Mouse (Mus musculus) liver, adult 2 months (tissue): ENCODE results near the gene Mchr1. TPM values are rescaled to one million over a fixed set of nuclear protein-coding genes. Genes with fewer than 3 reads are reported as not detected.
"Not testable (repeated sequence)": the region's sequence is repeated elsewhere in the genome, so short reads cannot be mapped to it uniquely, and the experiment has no call there.

Experiments used
- DNase-seq: peaks from one replicate; pipeline ENCODE4 v3.0.0-alpha.2; 2011; ENCODE audit warnings: low read depth, low spot score; ENCODE audit errors: extremely low read depth
- H3K27ac ChIP-seq: fragments of 200-500 bp; replicated peaks from 2 replicates; pipeline ENCODE4 v1.5.1; 2012; ENCODE audit warnings: low read depth, mild to moderate bottlenecking, control low read depth, inconsistent platforms, low read length; ENCODE audit not compliant: insufficient read depth
- H3K27me3 ChIP-seq: fragments of 200-500 bp; 2 replicates; pipeline ENCODE4 v1.6.1; 2012; ENCODE audit warnings: mild to moderate bottlenecking, moderate library complexity, low read length, inconsistent platforms; ENCODE audit not compliant: control insufficient read depth, insufficient read depth
- H3K36me3 ChIP-seq: fragments of 200-500 bp; 2 replicates; pipeline ENCODE4 v1.6.1; 2012; ENCODE audit warnings: low read length, inconsistent platforms; ENCODE audit not compliant: control insufficient read depth, insufficient read depth
- H3K4me1 ChIP-seq: fragments of 200-500 bp; 2 replicates; pipeline ENCODE4 v1.6.1; 2011; ENCODE audit warnings: low read length; ENCODE audit not compliant: control insufficient read depth, insufficient read depth
- H3K4me3 ChIP-seq: fragments of 200-500 bp; 2 replicates; pipeline ENCODE4 v1.5.1; 2011; ENCODE audit warnings: low read depth, mild to moderate bottlenecking, control low read depth, low read length, moderate library complexity; ENCODE audit not compliant: insufficient read depth
- H3K79me2 ChIP-seq: fragments of 200-500 bp; 2 replicates; pipeline ENCODE4 v1.6.1; 2012; ENCODE audit warnings: inconsistent platforms, mild to moderate bottlenecking, low read length, moderate library complexity; ENCODE audit not compliant: control insufficient read depth, insufficient read depth
- H3K9ac ChIP-seq: fragments of 200-500 bp; 2 replicates; pipeline ENCODE4 v1.6.1; 2012; ENCODE audit warnings: low read depth, mild to moderate bottlenecking, control low read depth, inconsistent platforms, low read length
- CTCF ChIP-seq: fragments of 200-500 bp; IDR thresholded peaks from 2 replicates; pipeline ENCODE4 v1.5.1; 2011; ENCODE audit warnings: low read depth, low read length, control low read depth
- POLR2A ChIP-seq: fragments of 200-500 bp; IDR thresholded peaks from 2 replicates; pipeline ENCODE4 v1.6.1; 2011; ENCODE audit warnings: low read length, control low read depth; ENCODE audit not compliant: insufficient read depth; ENCODE audit errors: extremely low read depth
- WGBS: fragments of 180-500 bp; shearing (Covaris S2); methylation state at CpG from one replicate; pipeline ENCODE4 v1.1.7; 2018; 5-methylcytosine and 5-hydroxymethylcytosine counted together
- polyA plus RNA-seq: library from polyadenylated mRNA; depleted of rRNA; stranded (reverse); fragments of >200 nt; gene quantifications from 2 replicates; pipeline ENCODE4 v1.2.3, GENCODE M21; 2012
- total RNA-seq: library from RNA; depleted of rRNA; stranded (reverse); fragments of >200 nt; gene quantifications from 2 replicates; pipeline ENCODE4 v1.2.3, GENCODE M21; 2014

Gene Mchr1
- total and polyA plus RNA-seq, 2 experiments: not detected

DNA sequence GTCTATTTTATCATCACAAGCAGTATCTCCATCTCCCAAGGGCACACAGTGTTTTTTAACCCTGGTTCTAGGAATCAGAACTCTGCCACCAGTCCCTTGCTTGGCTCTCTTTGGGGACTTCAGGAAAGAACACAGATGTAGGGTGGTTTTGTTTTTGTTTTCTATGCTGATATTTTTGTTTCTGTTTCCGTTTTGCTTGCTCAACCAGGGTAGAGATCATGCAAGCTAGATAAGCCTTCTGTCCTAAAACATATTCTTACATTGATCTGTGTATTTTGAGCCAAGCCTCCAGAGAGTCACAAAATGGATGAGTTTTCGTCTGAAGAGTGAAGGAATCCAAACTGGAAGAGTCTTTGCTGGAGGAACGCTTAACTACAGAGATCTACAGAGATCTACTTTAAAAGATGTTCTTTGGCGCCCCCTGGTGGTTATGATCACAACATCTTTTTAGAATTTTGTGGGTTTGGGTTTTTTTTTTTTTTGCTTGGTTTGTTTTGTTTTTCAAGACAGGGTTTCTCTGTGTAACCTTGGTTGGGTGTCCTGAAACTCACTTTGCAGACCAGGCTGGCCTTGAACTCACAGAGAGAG is 35.8 kb upstream of the Mchr1 start:
- Histone ChIP-seq H3K9ac (no peak overlapping the region), H3K36me3 (no peaks in the 10 kb centered on the region), H3K79me2 (no peaks in the 10 kb centered on the region), H3K4me1 (no peaks in the 10 kb centered on the region), H3K27me3 (no peaks in the 10 kb centered on the region), H3K4me3 (peak overlapping the region; percentile 56; the same call in 1 of the 2 replicates), H3K27ac (no peak overlapping the region)
- peak; percentile 60 for DNase-seq
- WGBS: 6% methylated on average over 4 of the region's 4 CpGs
- TF ChIP-seq POLR2A: no peak
- no peak for TF ChIP-seq CTCF

DNA sequence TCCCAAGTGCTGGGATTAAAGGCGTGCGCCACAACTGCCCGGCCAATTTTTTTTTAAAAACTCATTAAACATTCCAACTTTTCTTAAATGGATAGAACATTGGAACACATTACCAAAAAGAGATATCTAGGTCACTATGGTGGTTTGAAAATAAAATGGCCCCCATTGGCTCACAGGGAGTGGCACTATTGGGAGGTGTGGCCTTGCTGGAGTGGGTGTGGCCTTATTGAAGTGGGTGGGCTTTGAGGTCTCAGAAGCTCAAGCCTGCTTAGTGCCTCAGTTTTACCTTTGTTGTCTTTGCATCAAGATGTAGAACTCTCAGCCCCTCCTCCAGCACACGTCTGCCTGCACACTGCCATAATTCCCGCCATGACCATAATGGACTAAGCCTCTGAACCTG is 32.8 kb upstream of the Mchr1 start:
- 95% methylated on average over 5 of the region's 5 CpGs for WGBS

DNA sequence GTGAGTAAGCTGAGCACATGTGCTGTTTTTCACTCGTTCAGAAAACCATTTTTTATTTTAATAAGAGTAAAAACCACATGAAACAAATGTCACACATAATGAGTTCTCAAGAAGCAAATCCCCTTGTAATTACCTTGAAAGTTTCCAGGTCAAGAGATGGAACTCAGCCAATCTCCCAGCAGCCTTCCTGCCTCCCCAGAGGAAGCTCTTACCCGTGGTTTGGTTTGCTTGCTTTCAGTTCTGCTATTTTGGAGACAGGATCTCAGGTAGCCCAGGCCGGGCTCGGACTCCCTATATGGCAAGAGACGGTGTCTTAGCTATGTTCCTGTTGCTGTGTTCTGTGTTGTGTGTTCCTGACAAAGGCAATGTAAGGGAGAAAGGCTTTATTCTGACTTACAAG is 24.8 kb upstream of the Mchr1 start:
- WGBS: 70% methylated on average over 5 of the region's 5 CpGs
- no peak overlapping the region for H3K4me3 ChIP-seq
- DNase-seq: no peak

More for the DNA sequence above, 32.8 kb upstream of the Mchr1 start:
- H3K4me1 ChIP-seq: no peaks in the 10 kb centered on the region
- no peak overlapping the region for H3K9ac ChIP-seq
- H3K4me3 ChIP-seq: no peak overlapping the region
- no peak overlapping the region for H3K27ac ChIP-seq
- TF ChIP-seq CTCF (no peak), POLR2A (no peak)
- H3K79me2 ChIP-seq: no peaks in the 10 kb centered on the region
- H3K27me3 ChIP-seq: no peaks in the 10 kb centered on the region
- DNase-seq: no peak
- no peaks in the 10 kb centered on the region for H3K36me3 ChIP-seq

DNA sequence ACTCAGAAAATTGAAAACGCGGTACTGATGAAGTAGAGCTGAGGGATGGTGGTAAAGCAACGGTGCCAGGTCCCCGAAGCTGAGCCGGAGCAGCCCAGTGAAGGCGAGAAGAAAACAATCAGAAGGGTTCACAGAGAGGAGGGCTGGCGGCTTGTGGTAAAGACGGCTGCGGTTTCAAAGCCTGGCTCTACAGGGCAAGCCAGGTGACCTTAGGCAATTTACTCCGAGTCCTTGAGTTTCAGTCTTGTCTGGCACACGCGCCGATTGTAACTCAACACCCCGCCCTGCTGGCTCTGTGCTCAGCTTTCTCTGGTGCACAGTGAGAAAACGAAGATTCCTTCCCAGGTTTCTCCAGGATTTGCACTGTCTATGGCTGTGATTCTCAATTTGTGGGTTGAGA is 22.3 kb upstream of the Mchr1 start:
- no peaks in the 10 kb centered on the region for H3K4me1 ChIP-seq
- DNase-seq: no peak
- H3K9ac ChIP-seq: no peak overlapping the region
- no peak overlapping the region for H3K27ac ChIP-seq
- H3K4me3 ChIP-seq: no peak overlapping the region
- no peaks in the 10 kb centered on the region for H3K27me3 ChIP-seq
- no peaks in the 10 kb centered on the region for H3K79me2 ChIP-seq
- TF ChIP-seq POLR2A: no peak
- no peak for TF ChIP-seq CTCF
- WGBS: 77% methylated on average over 15 of the region's 15 CpGs
- no peaks in the 10 kb centered on the region for H3K36me3 ChIP-seq

More for the DNA sequence above, 24.8 kb upstream of the Mchr1 start:
- Histone ChIP-seq H3K79me2 (no peaks in the 10 kb centered on the region), H3K27ac (no peak overlapping the region), H3K9ac (no peak overlapping the region), H3K27me3 (no peaks in the 10 kb centered on the region), H3K36me3 (no peaks in the 10 kb centered on the region), H3K4me1 (no peaks in the 10 kb centered on the region)
- TF ChIP-seq POLR2A: no peak
- no peak for TF ChIP-seq CTCF

DNA sequence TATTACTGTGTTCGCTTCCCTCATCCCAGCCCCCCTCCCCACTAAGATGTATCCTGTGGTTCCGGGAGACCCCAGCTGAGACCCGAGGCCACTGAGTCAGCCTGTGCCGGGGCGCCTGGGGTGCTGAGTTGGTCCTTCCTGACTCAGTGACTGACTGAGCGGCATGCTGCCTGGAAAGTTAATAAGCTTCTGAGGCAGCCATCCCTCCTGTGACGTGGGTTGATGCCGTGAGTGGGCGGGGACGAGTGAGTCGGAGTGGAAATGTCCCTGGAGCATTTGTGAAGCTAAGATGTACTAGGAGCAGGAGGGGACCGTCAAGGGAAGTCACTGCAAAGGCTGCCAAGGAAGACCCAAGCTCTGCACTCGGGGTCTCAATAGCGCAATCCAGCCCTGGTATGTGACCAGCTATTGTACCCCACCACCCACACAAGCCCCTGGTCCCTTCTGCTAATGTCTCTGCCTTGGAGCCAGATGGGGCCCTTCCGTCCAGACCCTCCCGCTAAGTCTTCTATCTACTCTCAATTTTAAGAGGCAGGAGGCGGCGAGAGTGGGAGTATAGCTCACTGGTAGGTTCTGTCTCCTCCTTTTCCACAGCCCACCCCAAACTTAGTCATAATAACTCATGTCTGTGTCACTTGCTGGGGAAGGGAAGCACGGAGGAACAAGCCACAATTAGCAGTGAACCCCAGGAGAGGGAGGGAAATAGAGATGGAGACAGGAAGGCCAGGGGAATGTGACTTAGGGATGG is 18.2 kb upstream of the Mchr1 start:
- Histone ChIP-seq H3K27me3 (no peaks in the 10 kb centered on the region), H3K9ac (no peak overlapping the region), H3K79me2 (no peaks in the 10 kb centered on the region), H3K36me3 (no peaks in the 10 kb centered on the region), H3K4me3 (no peak overlapping the region), H3K4me1 (no peaks in the 10 kb centered on the region), H3K27ac (no peak overlapping the region)
- DNase-seq: no peak
- no peak for TF ChIP-seq CTCF
- no peak for TF ChIP-seq POLR2A
- 87% methylated on average over 19 of the region's 19 CpGs for WGBS

DNA sequence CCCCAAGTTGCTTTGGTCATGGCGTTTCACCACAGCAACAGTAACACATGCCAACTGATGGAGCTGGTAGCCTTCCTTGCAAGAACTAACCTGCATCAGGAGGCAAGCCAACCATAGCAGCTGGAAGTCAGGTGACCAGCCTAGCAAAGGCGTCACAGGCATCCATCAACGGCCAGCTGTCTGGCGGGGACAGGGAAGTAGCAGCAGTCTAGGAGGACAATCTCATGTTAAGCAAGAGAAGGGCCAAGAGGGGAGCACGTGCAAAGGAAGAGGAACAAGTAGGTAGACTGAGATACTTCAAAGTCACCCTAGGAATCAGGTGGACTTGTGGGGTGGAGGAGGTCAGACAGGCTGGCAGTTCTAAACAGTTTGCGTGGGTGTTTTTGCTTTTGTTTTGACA is 16.2 kb upstream of the Mchr1 start:
- no peak for DNase-seq
- no peak overlapping the region for H3K27ac ChIP-seq
- 76% methylated on average over 6 of the region's 6 CpGs for WGBS
- no peaks in the 10 kb centered on the region for H3K4me1 ChIP-seq
- no peaks in the 10 kb centered on the region for H3K27me3 ChIP-seq
- no peaks in the 10 kb centered on the region for H3K79me2 ChIP-seq
- no peaks in the 10 kb centered on the region for H3K36me3 ChIP-seq
- no peak overlapping the region for H3K4me3 ChIP-seq
- no peak overlapping the region for H3K9ac ChIP-seq
- TF ChIP-seq CTCF: no peak
- TF ChIP-seq POLR2A: no peak

DNA sequence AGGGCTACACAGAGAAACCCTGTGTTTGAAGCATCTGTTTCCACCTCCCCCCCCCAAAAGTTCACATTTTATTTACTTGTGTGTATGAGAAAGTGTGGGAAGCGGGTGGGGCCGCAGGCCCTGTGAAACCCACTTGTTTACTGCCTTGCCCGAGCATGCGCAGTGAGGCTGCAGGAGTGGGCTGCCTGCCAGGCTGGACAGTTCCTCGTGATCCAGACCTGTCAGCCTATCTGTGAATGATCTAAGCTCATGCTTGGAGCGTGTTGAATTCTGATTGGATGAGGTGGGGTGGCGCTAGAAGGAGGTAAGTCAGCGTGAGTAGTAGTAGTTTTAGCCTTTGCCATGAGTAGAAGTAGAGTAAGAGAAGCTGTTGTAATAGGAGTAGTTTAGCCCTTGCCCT is 15.2 kb upstream of the Mchr1 start:
- WGBS: 86% methylated on average over 8 of the region's 8 CpGs
- H3K27ac ChIP-seq, H3K36me3 ChIP-seq, H3K9ac ChIP-seq, H3K79me2 ChIP-seq, H3K4me3 ChIP-seq, DNase-seq, H3K4me1 ChIP-seq, H3K27me3 ChIP-seq: not testable (repeated sequence)
